Mouse (Mus musculus): ENCODE measurements at regions not wholly inside any gene's neighbourhood (a gene's known extent, or its start where the extent isn't known, plus 50 kb on each side); places are given as distances from the start of the nearest gene placed in this dataset.
"Not testable (repeated sequence)": the region's sequence is repeated elsewhere in the genome, so short reads cannot be mapped to it uniquely, and the experiment has no call there.

GRCm38 (mm10) chr12:8070788-8071187 lies 93.3 kb downstream of the Apob start:
- DNase-seq (ENCODE audit: low read depth, low spot score) = no peak

- no peak for DNase-seq (ENCODE audit: low read depth, low spot score)
Measured at GRCm38 (mm10) chr12:8071286-8071685, 93.8 kb downstream of the Apob start.

GRCm38 (mm10) chr12:8076010-8076540 lies 98.6 kb downstream of the Apob start:
- DNase-seq (ENCODE audit: low read depth, low spot score) = no peak

GRCm38 (mm10) chr12:8077346-8077745 lies 99.9 kb downstream of the Apob start:
- DNase-seq (ENCODE audit: low read depth, low spot score) = no peak

GRCm38 (mm10) chr12:8078046-8078445 lies 100.6 kb downstream of the Apob start:
- DNase-seq (ENCODE audit: low read depth, low spot score) = no peak

GRCm38 (mm10) chr12:8082688-8083661 lies 105.5 kb downstream of the Apob start:
- DNase-seq (ENCODE audit: low read depth, low spot score) = no peak

GRCm38 (mm10) chr12:8087958-8088357 lies 110.5 kb downstream of the Apob start:
- no peak for DNase-seq (ENCODE audit: low read depth, low spot score)

- no peak for DNase-seq (ENCODE audit: low read depth, low spot score)
Measured at GRCm38 (mm10) chr12:8089423-8090278, 112.2 kb downstream of the Apob start.

- no peak for DNase-seq (ENCODE audit: low read depth, low spot score)
Measured at GRCm38 (mm10) chr12:8090279-8090626, 112.8 kb downstream of the Apob start.

- DNase-seq (ENCODE audit: low read depth, low spot score) = no peak
Measured at GRCm38 (mm10) chr12:8093437-8093836, 114.5 kb upstream of the Ldah start.

GRCm38 (mm10) chr12:8095946-8096345 lies 112.0 kb upstream of the Ldah start:
- DNase-seq (ENCODE audit: low read depth, low spot score) = no peak

GRCm38 (mm10) chr12:8098395-8098794 lies 109.5 kb upstream of the Ldah start:
- not testable (repeated sequence) for DNase-seq (ENCODE audit: low read depth, low spot score)

- DNase-seq (ENCODE audit: low read depth, low spot score) = no peak
Measured at GRCm38 (mm10) chr12:8099114-8099513, 108.8 kb upstream of the Ldah start.

- DNase-seq (ENCODE audit: low read depth, low spot score) = peak; percentile 24
Measured at GRCm38 (mm10) chr12:8099821-8100220, 108.1 kb upstream of the Ldah start.

- DNase-seq (ENCODE audit: low read depth, low spot score) = no peak
Measured at GRCm38 (mm10) chr12:8101837-8102236, 106.1 kb upstream of the Ldah start.

GRCm38 (mm10) chr12:8103259-8103658 lies 104.6 kb upstream of the Ldah start:
- no peak for DNase-seq (ENCODE audit: low read depth, low spot score)

- DNase-seq (ENCODE audit: low read depth, low spot score) = no peak
Measured at GRCm38 (mm10) chr12:8107137-8107536, 100.8 kb upstream of the Ldah start.

GRCm38 (mm10) chr12:8109203-8109770 lies 98.6 kb upstream of the Ldah start:
- no peak for DNase-seq (ENCODE audit: low read depth, low spot score)

GRCm38 (mm10) chr12:8109876-8110275 lies 98.0 kb upstream of the Ldah start:
- no peak for DNase-seq (ENCODE audit: low read depth, low spot score)

- no peak for DNase-seq (ENCODE audit: low read depth, low spot score)
Measured at GRCm38 (mm10) chr12:8110297-8110696, 97.6 kb upstream of the Ldah start.

- no peak for DNase-seq (ENCODE audit: low read depth, low spot score)
Measured at GRCm38 (mm10) chr12:8111484-8111883, 96.4 kb upstream of the Ldah start.

GRCm38 (mm10) chr12:8155566-8155965 lies 52.3 kb upstream of the Ldah start:
- no peak for DNase-seq (ENCODE audit: low read depth, low spot score)
